Mouse (Mus musculus): Measurements from ENCODE around the gene Actn1.

DNA sequence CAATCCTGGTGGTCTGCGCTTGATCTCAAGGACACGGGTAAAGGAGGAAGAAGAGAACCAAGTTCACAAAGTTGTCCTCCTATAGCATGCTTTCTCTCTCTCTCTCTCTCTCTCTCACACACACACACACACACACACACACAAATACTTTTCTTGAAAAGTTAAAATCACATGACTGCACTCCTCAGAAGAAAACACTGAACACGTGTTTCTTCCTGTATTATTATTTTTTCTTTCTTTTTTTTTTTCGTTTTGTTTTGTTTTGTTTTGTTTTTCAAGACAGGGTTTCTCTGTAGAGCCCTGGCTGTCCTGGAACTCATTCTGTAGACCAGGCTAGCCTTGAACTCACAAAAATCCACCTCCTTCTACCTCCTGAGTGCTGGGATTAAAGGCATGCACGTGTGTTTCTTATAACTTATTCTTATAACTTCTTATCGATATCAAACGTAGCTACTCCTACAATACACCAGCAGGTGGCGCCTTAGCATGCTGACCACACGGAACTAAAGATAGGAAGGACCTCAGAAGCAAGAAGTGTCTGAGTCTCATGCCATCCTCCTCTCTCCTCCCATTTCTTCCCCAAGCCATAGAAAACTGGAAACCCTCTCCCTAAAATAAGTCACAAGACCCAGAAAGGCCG lies 106.4 kb downstream of the Actn1 start:
- TF ChIP-seq CTCF (IDR thresholded peaks at IDR 0.05; ENCODE audit: low read depth) (peak; percentile 88), EP300 (IDR thresholded peaks at IDR 0.05; ENCODE audit: low read depth) (no peak)

All from liver, postnatal 0 days (tissue).